Mouse (Mus musculus) liver, embryonic 14.5 days (tissue): ENCODE results near the gene Slc19a2. TPM values are rescaled to one million over a fixed set of nuclear protein-coding genes. Genes with fewer than 3 reads are reported as not detected.
A peak's percentile ranks its signal among the peaks of the same experiment; 100 is the strongest.

Experiments used
- ATAC-seq: fragments of 200-750 bp; cut with Nextera tagmentation; 2 replicates; pipeline ENCODE4 v1.8.0; 2017; ENCODE audit warnings: moderate number of reproducible peaks, mild to moderate bottlenecking, moderate library complexity; ENCODE audit not compliant: insufficient read depth
- DNase-seq, 3 experiments: peaks; one replicate each; pipeline ENCODE4 v3.0.0-alpha.2; 2012 to 2013; ENCODE audit warnings: low read depth in 3 of 3, low spot score in 3 of 3
- H3K27ac ChIP-seq: fragments of 300-500 bp; sonication (generic); 2 replicates; pipeline ENCODE4 v1.5.1; 2014; ENCODE audit warnings: moderate library complexity, mild to moderate bottlenecking, control low read depth, inconsistent platforms
- H3K27me3 ChIP-seq: fragments of 300-500 bp; sonication (generic); 2 replicates; pipeline ENCODE4 v1.6.1; 2014; ENCODE audit warnings: mild to moderate bottlenecking, low read length, moderate library complexity; ENCODE audit not compliant: control insufficient read depth, insufficient read depth
- H3K36me3 ChIP-seq: fragments of 300-500 bp; sonication (generic); replicated peaks from 2 replicates; pipeline ENCODE4 v1.6.1; 2014; ENCODE audit warnings: low read depth; ENCODE audit not compliant: control insufficient read depth, insufficient read depth
- H3K4me1 ChIP-seq, 2 experiments: fragments of 200-500 bp in 1 of 2; fragments of 300-500 bp in 1 of 2; sonication (generic) in 1 of 2; replicated peaks; 2 replicates each; pipeline ENCODE4 v1.6.1; 2012 to 2014; ENCODE audit warnings: antibody characterized with exemption in 1 of 2, inconsistent platforms in 1 of 2, low read length in 1 of 2; ENCODE audit not compliant: control insufficient read depth in 2 of 2, insufficient read depth in 2 of 2
- H3K4me2 ChIP-seq: fragments of 300-500 bp; sonication (generic); 2 replicates; pipeline ENCODE4 v1.6.1; 2014; ENCODE audit warnings: low read depth, mild to moderate bottlenecking, control low read depth, moderate library complexity
- H3K4me3 ChIP-seq, 2 experiments: fragments of 200-500 bp in 1 of 2; fragments of 300-500 bp in 1 of 2; sonication (generic) in 1 of 2; 2 replicates each; pipeline ENCODE4 v1.5.1; 2012 to 2014; ENCODE audit warnings: low read depth in 2 of 2, low read length in 2 of 2, mild to moderate bottlenecking in 2 of 2, control low read depth in 1 of 2, inconsistent platforms in 1 of 2, moderate library complexity in 1 of 2; ENCODE audit not compliant: insufficient read depth in 1 of 2
- H3K9ac ChIP-seq: fragments of 300-500 bp; sonication (generic); replicated peaks from 2 replicates; pipeline ENCODE4 v1.6.1; 2014; ENCODE audit warnings: mild to moderate bottlenecking, control low read depth, moderate library complexity
- H3K9me3 ChIP-seq: fragments of 300-500 bp; sonication (generic); 2 replicates; pipeline ENCODE4 v1.6.1; 2016; ENCODE audit warnings: low read length, mixed read lengths; ENCODE audit not compliant: control insufficient read depth
- CTCF ChIP-seq: IDR thresholded peaks from 2 replicates; pipeline ENCODE4 v1.5.1; 2016; ENCODE audit warnings: antibody characterized with exemption, low read depth, control low read depth
- EP300 ChIP-seq: IDR thresholded peaks from 2 replicates; pipeline ENCODE4 v1.6.1; 2016; ENCODE audit warnings: antibody characterized with exemption, low read depth
- WGBS: fragments of 180-500 bp; shearing (Covaris S2); extraction: QIAGEN DNeasy Blood & Tissue Kit; methylation state at CpG from one replicate; pipeline ENCODE4 v1.1.7; 2014; ENCODE audit not compliant: insufficient replicate concordance; 5-methylcytosine and 5-hydroxymethylcytosine counted together
- polyA plus RNA-seq, 2 experiments: library from polyadenylated mRNA; depleted of rRNA in 1 of 2; stranded (reverse) in 1 of 2; unstranded in 1 of 2; fragments of >200 nt; fragmentation: Nextera tagmentation in 1 of 2; extraction: Ambion mirVana in 1 of 2; gene quantifications; 2 replicates each; pipeline versions ENCODE4 v1.2.1 to v1.2.3; 2012 to 2014

Slc19a2 gene
- polyA plus RNA-seq, 2 experiments: 13.0 to 19.6 TPM

GRCm38 (mm10) chr1:164261553-164261952 is 12.7 kb downstream of the Slc19a2 start:
- Histone ChIP-seq H3K9ac (no peak overlapping the region), H3K4me3 (no peak overlapping the region), H3K27ac (no peak overlapping the region), H3K4me1 (no peaks in the 10 kb centered on the region), H3K36me3 (peaks cover 15% of the 10 kb centered on the region), H3K9me3 (no peaks in the 10 kb centered on the region), H3K27me3 (no peaks in the 10 kb centered on the region), H3K4me2 (no peak overlapping the region)
- no peak for TF ChIP-seq CTCF
- no peak for TF ChIP-seq EP300
- ATAC-seq (no peak), DNase-seq (no peak)
- 80% methylated on average over 7 of the region's 7 CpGs for WGBS

DNA sequence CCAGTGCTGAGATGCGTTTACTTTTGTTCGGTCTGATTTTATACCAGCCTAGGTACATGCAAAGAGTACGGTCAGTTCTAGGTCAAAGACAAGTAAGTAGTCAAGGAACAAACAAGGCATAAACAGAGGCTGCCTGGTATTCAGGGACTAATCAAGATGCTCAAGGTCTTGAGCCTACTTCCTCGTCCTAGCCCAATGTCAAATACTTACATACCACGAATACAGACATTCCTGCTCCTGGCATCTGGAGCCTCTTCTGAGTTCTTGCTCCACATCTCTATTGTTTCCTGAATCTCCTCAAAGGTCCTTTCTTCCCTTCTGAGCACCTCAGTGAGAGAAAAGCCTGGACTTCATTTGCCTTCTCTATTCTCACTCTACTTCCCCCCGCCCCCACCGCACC is 22.1 kb downstream of the Slc19a2 start:
- 83% methylated on average over 7 of the region's 7 CpGs for WGBS
- H3K9me3 ChIP-seq: no peaks in the 10 kb centered on the region
- no peak overlapping the region for H3K4me3 ChIP-seq
- H3K4me1 ChIP-seq: peaks cover 0 to 3% of the 10 kb centered on the region in 2 experiments; a peak in 1 of 4 replicates
- DNase-seq (no peak), ATAC-seq (no peak)
- H3K27ac ChIP-seq: no peak overlapping the region
- H3K36me3 ChIP-seq: no peaks in the 10 kb centered on the region
- H3K9ac ChIP-seq: no peak overlapping the region
- no peaks in the 10 kb centered on the region for H3K27me3 ChIP-seq
- no peak for TF ChIP-seq CTCF
- TF ChIP-seq EP300: no peak
- H3K4me2 ChIP-seq: no peak overlapping the region

DNA sequence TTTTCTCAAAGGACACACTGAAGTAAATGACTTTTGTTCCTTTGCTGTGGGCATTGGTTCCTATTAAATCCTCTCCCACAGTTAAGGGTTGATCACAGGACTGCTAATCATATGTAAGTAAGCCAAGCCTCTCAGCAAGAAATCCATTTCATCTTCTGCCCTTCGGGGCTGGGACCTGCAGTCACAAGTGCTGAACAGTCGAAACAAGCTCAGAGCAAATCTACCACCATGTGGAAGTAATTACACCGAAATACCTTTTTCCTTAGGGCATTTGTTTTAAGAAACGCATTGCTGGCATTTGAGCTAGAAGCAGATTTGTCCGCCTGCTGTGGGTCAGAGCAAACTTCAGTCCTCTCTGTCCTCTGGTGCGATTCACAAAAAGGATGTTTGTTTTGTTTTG is 24.8 kb downstream of the Slc19a2 start:
- no peak overlapping the region for H3K9ac ChIP-seq
- H3K4me2 ChIP-seq: no peak overlapping the region
- 64% methylated on average over 6 of the region's 6 CpGs for WGBS
- no peak overlapping the region for H3K4me3 ChIP-seq
- H3K27ac ChIP-seq: no peak overlapping the region
- TF ChIP-seq EP300 (no peak), CTCF (no peak)
- DNase-seq: no peak
- no peaks in the 10 kb centered on the region for H3K36me3 ChIP-seq
- H3K27me3 ChIP-seq: no peaks in the 10 kb centered on the region
- H3K4me1 ChIP-seq: peaks cover 0 to 5% of the 10 kb centered on the region in 2 experiments; a peak in 1 of 4 replicates
- ATAC-seq: no peak
- no peaks in the 10 kb centered on the region for H3K9me3 ChIP-seq

DNA sequence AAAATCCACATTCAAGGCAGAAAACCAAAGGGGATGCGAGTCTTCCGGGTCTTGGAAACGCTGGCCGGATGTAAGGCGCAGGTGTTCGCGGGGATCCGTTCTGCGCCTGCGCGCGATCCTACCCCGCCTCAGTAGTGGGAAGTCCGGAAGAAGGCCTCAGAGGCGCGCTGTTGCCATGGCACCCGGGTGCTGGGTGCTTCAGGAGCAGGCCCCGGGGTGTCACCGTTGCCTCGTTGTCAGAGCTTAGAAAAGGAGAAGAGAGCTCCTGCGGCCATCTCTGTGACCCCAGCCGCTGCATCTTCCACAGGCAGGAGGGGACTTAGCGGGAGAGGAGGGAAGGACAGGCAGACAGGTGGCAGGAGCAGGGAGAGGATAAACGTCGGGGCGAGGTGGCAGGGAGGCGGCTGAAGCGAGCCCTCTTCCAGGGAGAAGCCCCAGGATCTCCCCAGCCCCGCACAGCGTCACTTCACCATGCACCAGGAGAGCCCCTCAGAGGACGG is 26.7 kb downstream of the Slc19a2 start, which contains the start of gene Ccdc181:
Ccdc181 (plus strand) TSS at position 131 of the 500 bp plus-strand sequence.
- H3K9ac ChIP-seq: peak within 1 kb of the TSS; percentile 72
- ATAC-seq (peak; percentile 100), DNase-seq (peak; percentile 91 to 93 (median 92))
- no peaks in the 10 kb centered on the region for H3K27me3 ChIP-seq
- H3K36me3 ChIP-seq: no peaks in the 10 kb centered on the region
- TF ChIP-seq EP300 (no peak), CTCF (0 out of 2 replicates have a peak, but pooled peaks have one; percentile 21)
- WGBS: under 1% methylated on average over 31 of the region's 31 CpGs
- H3K9me3 ChIP-seq: no peaks in the 10 kb centered on the region
- H3K4me1 ChIP-seq: peaks cover 0 to 5% of the 10 kb centered on the region in 2 experiments; a peak in 1 of 4 replicates
- peak within 1 kb of the TSS; percentile 70 to 97 for H3K4me3 ChIP-seq
- H3K27ac ChIP-seq: peak within 1 kb of the TSS; percentile 33
- H3K4me2 ChIP-seq: peak within 1 kb of the TSS; percentile 94

- DNase-seq: no peak
- no peak for TF ChIP-seq CTCF
- no peak for TF ChIP-seq EP300
- Histone ChIP-seq H3K4me2 (no peak overlapping the region), H3K9me3 (no peaks in the 10 kb centered on the region), H3K27ac (no peak overlapping the region), H3K27me3 (no peaks in the 10 kb centered on the region), H3K36me3 (no peaks in the 10 kb centered on the region), H3K4me3 (no peak overlapping the region), H3K9ac (no peak overlapping the region), H3K4me1 (peaks cover 0 to 5% of the 10 kb centered on the region in 2 experiments; a peak in 1 of 4 replicates)
- no peak for ATAC-seq
- WGBS: 80% methylated on average over 3 of the region's 3 CpGs
Observed at GRCm38 (mm10) chr1:164276552-164276951, 27.7 kb downstream of the Slc19a2 start.
